Mouse (Mus musculus) small intestine, adult 2 months (tissue): ENCODE measurements at regions not wholly inside any gene's neighbourhood (a gene's known extent, or its start where the extent isn't known, plus 50 kb on each side); places are given as distances from the start of the nearest gene placed in this dataset.
"Not testable (repeated sequence)": the region's sequence is repeated elsewhere in the genome, so short reads cannot be mapped to it uniquely, and the experiment has no call there.

Experiments used
- CTCF ChIP-seq: fragments of 200-500 bp; IDR thresholded peaks from 2 replicates; pipeline ENCODE4 v1.5.1; 2012; ENCODE audit warnings: low read depth, mild to moderate bottlenecking, control low read depth, inconsistent platforms, low read length, moderate library complexity, mixed read lengths; ENCODE audit not compliant: insufficient replicate concordance, insufficient read length; ENCODE audit errors: extremely low read depth
- POLR2A ChIP-seq: fragments of 200-500 bp; IDR thresholded peaks from 2 replicates; pipeline ENCODE4 v1.6.1; 2012; ENCODE audit warnings: low read depth, mild to moderate bottlenecking, control low read depth, inconsistent platforms, low read length, moderate library complexity

DNA sequence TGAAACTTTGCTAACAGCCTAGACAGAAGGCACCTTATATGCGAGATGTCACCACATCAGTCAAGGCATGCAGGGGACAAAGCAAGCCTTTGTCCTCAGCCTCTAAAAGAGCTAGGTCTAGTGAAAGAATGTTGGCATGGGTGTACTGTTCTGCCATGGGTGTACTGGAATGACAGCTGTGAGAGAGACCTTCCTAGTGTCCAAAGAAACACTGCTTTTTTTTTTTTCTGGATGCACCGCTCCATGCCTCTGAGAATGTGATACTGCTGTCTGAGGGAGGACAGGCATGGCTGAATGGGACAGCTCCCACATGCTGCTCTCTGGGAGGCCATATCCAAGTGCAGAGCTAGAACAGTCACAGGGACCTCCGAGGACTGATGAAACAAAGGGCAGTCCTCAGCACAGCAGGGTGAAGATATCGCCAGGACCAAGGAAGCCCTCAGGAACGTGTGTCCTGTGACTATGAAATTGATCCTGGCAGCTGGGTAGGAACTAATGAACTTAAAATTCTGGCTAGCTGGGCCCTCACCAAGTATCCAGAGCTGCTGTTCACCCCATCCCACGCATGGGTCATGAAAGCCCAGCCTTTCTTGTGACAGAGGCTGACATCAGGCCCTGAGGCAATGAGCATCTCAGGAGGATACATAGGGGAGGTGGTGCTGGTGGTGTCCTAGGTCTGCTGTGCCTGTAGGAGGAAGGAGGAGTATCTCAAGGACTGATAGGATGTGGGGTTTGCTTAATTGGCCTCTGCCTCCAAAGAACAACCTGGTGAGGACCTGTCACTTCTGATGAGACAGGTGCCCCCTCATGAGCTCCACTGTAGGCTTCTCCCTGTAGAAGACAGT lies 84.6 kb downstream of the Ddx11 start:
- not testable (repeated sequence) for TF ChIP-seq CTCF, POLR2A
